Mouse (Mus musculus): Measurements from ENCODE around the gene Sec14l1.

DNA sequence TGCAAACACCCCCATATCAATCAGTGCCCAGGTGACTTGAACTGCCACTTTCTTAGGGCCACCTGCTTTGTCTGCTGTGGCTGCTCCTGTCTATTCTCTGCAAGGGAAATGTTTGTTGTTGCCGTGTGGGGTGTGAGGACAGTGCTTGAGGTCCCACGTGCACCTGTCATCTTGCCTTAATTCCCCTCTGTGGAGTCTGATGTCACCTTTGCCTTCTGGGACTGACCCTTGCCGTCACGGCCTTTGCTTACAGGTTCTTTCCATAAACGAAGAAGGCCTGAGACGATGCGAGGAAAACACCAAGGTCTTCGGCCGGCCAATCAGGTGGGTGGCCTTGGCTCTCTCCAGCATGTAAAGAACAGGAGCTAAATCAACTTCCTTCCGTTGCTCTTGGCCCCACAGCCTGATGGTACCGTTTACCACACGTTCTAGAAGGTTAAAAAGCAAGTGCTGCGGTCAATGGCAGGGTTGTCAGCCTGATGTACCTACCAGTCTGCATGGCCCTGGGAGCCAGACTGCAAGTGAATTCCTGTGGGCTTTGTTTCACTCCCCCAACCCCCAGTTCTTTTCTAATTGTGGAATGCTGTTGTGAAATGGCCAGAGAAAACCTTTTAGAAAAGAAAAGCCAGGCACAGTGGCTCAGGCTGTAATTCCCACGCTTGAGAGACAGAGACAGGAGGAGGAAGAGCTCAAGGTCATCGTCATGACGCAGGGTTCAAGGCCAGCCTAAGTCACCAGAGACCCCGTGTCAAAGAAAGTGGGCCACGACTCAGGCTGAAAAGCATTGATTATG, 34.1 kb downstream of the Sec14l1 start:
- TF ChIP-seq POLR2A (IDR thresholded peaks at IDR 0.05; ENCODE audit: low read depth, low read length) (no peak), CTCF (IDR thresholded peaks at IDR 0.05; ENCODE audit: extremely low read depth, insufficient read depth, insufficient read length, insufficient replicate concordance) (no peak)

All from spleen, adult 2 months (tissue).